Mouse (Mus musculus): Measurements from ENCODE around the gene B230104I21Rik. TPM values are rescaled to one million over a fixed set of nuclear protein-coding genes. Genes with fewer than 3 reads are reported as not detected.

B230104I21Rik gene
- total and polyA plus RNA-seq, 3 experiments: not detected

GRCm38 (mm10) chr4:154328431-154328830, 7.5 kb upstream of the B230104I21Rik start:
- no peaks in the 10 kb centered on the region for H3K36me3 ChIP-seq (ENCODE audit: control insufficient read depth, insufficient read depth, low read length)
- no peak overlapping the region for H3K9ac ChIP-seq (ENCODE audit: low read depth, low read length)

DNA sequence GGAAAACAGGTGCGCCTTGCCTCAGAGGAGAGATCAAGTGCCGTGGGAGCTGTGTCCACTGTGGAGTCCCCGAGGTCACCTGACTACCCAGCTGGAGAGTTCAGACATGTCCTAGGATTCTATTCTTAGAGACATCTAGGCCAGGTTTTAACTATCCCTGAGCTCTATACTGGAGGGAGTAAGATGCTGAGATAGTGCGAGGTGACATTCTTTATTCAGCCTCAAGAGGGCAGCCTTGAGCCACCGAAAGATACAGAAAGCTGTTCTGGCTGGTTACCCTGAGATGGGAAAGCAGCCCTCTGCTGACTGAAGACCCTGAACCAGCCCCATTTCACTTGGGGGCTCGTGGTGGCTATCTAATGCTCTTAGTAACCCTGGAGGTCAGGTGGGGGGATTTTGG, 7.1 kb upstream of the B230104I21Rik start:
- WGBS: 14% methylated on average over 6 of the region's 6 CpGs
- Histone ChIP-seq H3K79me2 (replicated peaks; ENCODE audit: control insufficient read depth, insufficient read depth, low read length) (no peaks in the 10 kb centered on the region), H3K4me1 (ENCODE audit: control insufficient read depth, insufficient read depth, low read length) (peaks cover 2% of the 10 kb centered on the region; the same call in 1 of the 2 replicates), H3K4me3 (no peak overlapping the region), H3K27ac (peak overlapping the region; percentile 84), H3K36me3 (ENCODE audit: control insufficient read depth, insufficient read depth, low read length) (no peaks in the 10 kb centered on the region), H3K9ac (ENCODE audit: low read depth, low read length) (no peak overlapping the region), H3K27me3 (ENCODE audit: control insufficient read depth, insufficient read depth, low read length) (no peaks in the 10 kb centered on the region)
- TF ChIP-seq EP300 (IDR thresholded peaks at IDR 0.05; ENCODE audit: insufficient read depth, low read depth, low read length): 0 out of 2 replicates have a peak, but pooled peaks have one; percentile 44
- peak; percentile 99 for TF ChIP-seq CTCF (IDR thresholded peaks at IDR 0.05)
- TF ChIP-seq POLR2A (IDR thresholded peaks at IDR 0.05; ENCODE audit: insufficient read depth, low read depth, low read length): no peak
- peak; percentile 65 to 77 for DNase-seq
- intact Hi-C loops (cut with DNase I): loop anchor here (1.0 to 2.0 kb wide), 3 partner anchors 345 to 496 kb away; no protein-coding TSS in a partner anchor

More at GRCm38 (mm10) chr4:154328431-154328830, 7.5 kb upstream of the B230104I21Rik start:
- no peak for DNase-seq
- WGBS: 28% methylated on average over 16 of the region's 20 CpGs
- H3K27me3 ChIP-seq (ENCODE audit: control insufficient read depth, insufficient read depth, low read length): no peaks in the 10 kb centered on the region
- H3K79me2 ChIP-seq (replicated peaks; ENCODE audit: control insufficient read depth, insufficient read depth, low read length): no peaks in the 10 kb centered on the region
- no peak overlapping the region for H3K27ac ChIP-seq
- peaks cover 1% of the 10 kb centered on the region; the same call in 1 of the 2 replicates for H3K4me1 ChIP-seq (ENCODE audit: control insufficient read depth, insufficient read depth, low read length)
- intact Hi-C loops (cut with DNase I): loop anchor here (2.0 kb wide), 2 partner anchors 470 to 496 kb away; no protein-coding TSS in a partner anchor
- TF ChIP-seq EP300 (IDR thresholded peaks at IDR 0.05; ENCODE audit: insufficient read depth, low read depth, low read length): no peak
- TF ChIP-seq CTCF (IDR thresholded peaks at IDR 0.05): no peak
- TF ChIP-seq POLR2A (IDR thresholded peaks at IDR 0.05; ENCODE audit: insufficient read depth, low read depth, low read length): no peak
- no peak overlapping the region for H3K4me3 ChIP-seq

GRCm38 (mm10) chr4:154330001-154330400, 5.9 kb upstream of the B230104I21Rik start:
- peak; percentile 52 to 75 for DNase-seq
- TF ChIP-seq CTCF (IDR thresholded peaks at IDR 0.05): no peak
- TF ChIP-seq EP300 (IDR thresholded peaks at IDR 0.05; ENCODE audit: insufficient read depth, low read depth, low read length): peak; percentile 82
- Histone ChIP-seq H3K36me3 (ENCODE audit: control insufficient read depth, insufficient read depth, low read length) (no peaks in the 10 kb centered on the region), H3K9ac (ENCODE audit: low read depth, low read length) (no peak overlapping the region), H3K79me2 (replicated peaks; ENCODE audit: control insufficient read depth, insufficient read depth, low read length) (no peaks in the 10 kb centered on the region), H3K27ac (peak overlapping the region; percentile 84), H3K4me1 (ENCODE audit: control insufficient read depth, insufficient read depth, low read length) (peaks cover 2% of the 10 kb centered on the region; the same call in 1 of the 2 replicates), H3K27me3 (ENCODE audit: control insufficient read depth, insufficient read depth, low read length) (no peaks in the 10 kb centered on the region), H3K4me3 (no peak overlapping the region)
- 60% methylated on average over 7 of the region's 7 CpGs for WGBS
- intact Hi-C loops (cut with DNase I): loop anchor here (2.0 to 5.0 kb wide), 3 partner anchors 63 to 307 kb away; partner anchors contain the start of gene Prdm16

DNA sequence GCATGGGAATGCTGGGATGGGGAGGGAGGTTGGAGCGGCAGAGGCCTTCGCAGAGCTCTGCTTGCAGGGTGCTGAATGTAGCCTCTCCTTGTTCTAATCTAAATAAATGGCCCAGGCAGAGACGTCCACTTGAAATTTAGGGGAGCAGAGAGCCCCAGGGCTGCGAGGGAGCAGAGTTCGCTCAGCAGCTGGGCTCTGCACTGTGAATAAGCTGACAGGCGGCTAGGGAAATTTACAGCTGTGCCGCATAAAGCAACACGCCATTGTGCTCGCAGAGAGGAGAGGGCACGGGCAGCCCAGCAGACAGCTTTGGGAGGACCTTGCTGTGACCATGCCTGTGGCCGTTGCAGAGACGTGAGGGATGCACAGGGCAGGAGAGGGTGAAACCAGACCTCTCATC, 4.7 kb upstream of the B230104I21Rik start:
- Histone ChIP-seq H3K27me3 (ENCODE audit: control insufficient read depth, insufficient read depth, low read length) (no peaks in the 10 kb centered on the region), H3K4me3 (no peak overlapping the region), H3K36me3 (ENCODE audit: control insufficient read depth, insufficient read depth, low read length) (no peaks in the 10 kb centered on the region), H3K4me1 (ENCODE audit: control insufficient read depth, insufficient read depth, low read length) (peaks cover 4% of the 10 kb centered on the region), H3K79me2 (replicated peaks; ENCODE audit: control insufficient read depth, insufficient read depth, low read length) (no peaks in the 10 kb centered on the region), H3K9ac (ENCODE audit: low read depth, low read length) (no peak overlapping the region), H3K27ac (no peak overlapping the region)
- 79% methylated on average over 12 of the region's 12 CpGs for WGBS
- no peak for TF ChIP-seq CTCF (IDR thresholded peaks at IDR 0.05)
- no peak for TF ChIP-seq POLR2A (IDR thresholded peaks at IDR 0.05; ENCODE audit: insufficient read depth, low read depth, low read length)
- no peak for TF ChIP-seq EP300 (IDR thresholded peaks at IDR 0.05; ENCODE audit: insufficient read depth, low read depth, low read length)
- no peak for DNase-seq
- intact Hi-C loops (cut with DNase I): loop anchor here (2.0 to 5.0 kb wide), 3 partner anchors 62 to 306 kb away; partner anchors contain the start of gene Prdm16

DNA sequence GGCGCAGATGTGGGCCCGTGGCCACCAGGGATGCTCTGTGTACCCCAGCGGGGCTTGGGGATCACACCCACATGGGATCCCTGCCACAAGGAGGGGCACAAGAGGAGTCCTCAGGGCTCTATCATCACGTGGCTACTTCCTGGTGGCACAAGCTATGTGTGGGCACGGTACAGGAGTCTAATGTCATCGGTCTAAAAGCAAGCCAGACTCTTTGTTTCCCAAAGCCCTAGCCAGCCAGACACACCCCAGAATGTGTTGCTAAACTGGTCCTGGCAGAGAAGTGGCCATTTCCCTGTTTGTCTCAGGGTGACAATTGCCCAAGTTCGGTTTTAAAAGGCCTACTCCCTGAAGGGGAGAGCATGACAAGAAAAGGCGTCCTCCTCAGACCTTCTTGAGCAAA, 2.6 kb upstream of the B230104I21Rik start:
- WGBS: 35% methylated on average over 8 of the region's 8 CpGs
- Histone ChIP-seq H3K79me2 (replicated peaks; ENCODE audit: control insufficient read depth, insufficient read depth, low read length) (no peaks in the 10 kb centered on the region), H3K27me3 (ENCODE audit: control insufficient read depth, insufficient read depth, low read length) (no peaks in the 10 kb centered on the region), H3K9ac (ENCODE audit: low read depth, low read length) (no peak overlapping the region), H3K4me3 (no peak overlapping the region), H3K36me3 (ENCODE audit: control insufficient read depth, insufficient read depth, low read length) (no peaks in the 10 kb centered on the region), H3K27ac (peak overlapping the region; percentile 78), H3K4me1 (ENCODE audit: control insufficient read depth, insufficient read depth, low read length) (peaks cover 10% of the 10 kb centered on the region)
- intact Hi-C loops (cut with DNase I): loop anchor here (5.0 kb wide), 2 partner anchors 84 to 304 kb away; partner anchors contain the start of gene Prdm16
- DNase-seq: peak; percentile 41 to 63
- TF ChIP-seq CTCF (IDR thresholded peaks at IDR 0.05): peak; percentile 22; the same call in 1 of the 2 replicates
- TF ChIP-seq POLR2A (IDR thresholded peaks at IDR 0.05; ENCODE audit: insufficient read depth, low read depth, low read length): no peak
- TF ChIP-seq EP300 (IDR thresholded peaks at IDR 0.05; ENCODE audit: insufficient read depth, low read depth, low read length): 0 out of 2 replicates have a peak, but pooled peaks have one; percentile 20

All from heart, adult 2 months (tissue).